Mouse (Mus musculus) mouse trophoblast stem cell (cell line): ENCODE measurements around the gene Spo11.

Source experiments
- in situ Hi-C, 2 experiments: fragments of 300-500 bp; cut with MseI, MboI; formaldehyde crosslinking; loops; 2 replicates in 1 of 2; 3 replicates in 1 of 2; pipeline ENCODE4 v1.15.1; 2025

Gene Spo11

DNA sequence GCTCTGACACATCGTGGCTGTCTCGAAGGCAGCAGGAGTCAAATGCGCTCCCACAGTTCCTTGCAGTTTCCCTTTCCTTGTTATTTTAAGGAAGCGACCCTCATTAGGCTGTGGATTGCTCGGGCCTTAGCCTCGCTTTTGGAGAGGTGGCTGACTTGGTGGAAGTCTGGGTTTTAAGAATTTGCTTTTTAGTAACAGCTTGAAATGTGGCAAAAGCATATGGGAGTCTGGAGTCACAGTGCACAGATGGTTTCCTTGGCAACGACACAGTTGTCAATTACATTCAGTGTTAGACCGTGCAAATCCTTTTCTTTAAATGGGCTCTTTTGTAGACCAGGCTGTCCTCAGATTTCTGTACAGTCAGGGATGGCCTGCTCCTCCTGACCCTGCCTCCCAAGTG, 23.4 kb downstream of the Spo11 start:
- in situ Hi-C loops: no loop called here

GRCm38 (mm10) chr2:173003737-173004136, 26.2 kb downstream of the Spo11 start:
- in situ Hi-C loops: no loop called here

GRCm38 (mm10) chr2:173010220-173010717, 32.8 kb downstream of the Spo11 start:
- in situ Hi-C loops: no loop called here

DNA sequence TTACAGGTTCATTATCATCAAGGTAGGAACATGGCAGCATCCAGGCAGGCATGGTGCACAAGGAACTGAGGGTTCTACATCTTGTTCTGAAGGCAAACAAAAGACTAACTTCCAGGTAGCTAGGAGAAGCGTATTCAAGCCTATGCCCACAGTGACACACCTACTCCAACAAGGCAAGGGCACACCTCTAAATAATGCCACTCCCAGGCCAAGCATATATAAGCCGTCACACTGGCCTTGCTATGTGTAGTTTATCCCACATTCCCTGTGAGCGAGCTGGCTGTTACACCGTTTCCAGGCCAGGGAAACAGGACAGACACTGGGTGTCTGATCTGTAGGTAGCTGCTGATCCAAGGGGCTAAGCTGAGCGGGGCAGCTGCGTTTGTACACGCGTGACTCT, 33.9 kb downstream of the Spo11 start:
- in situ Hi-C loops: no loop called here

- in situ Hi-C loops: no loop called here
These were observed 37.3 kb downstream of the Spo11 start for GRCm38 (mm10) chr2:173014741-173015287.

DNA sequence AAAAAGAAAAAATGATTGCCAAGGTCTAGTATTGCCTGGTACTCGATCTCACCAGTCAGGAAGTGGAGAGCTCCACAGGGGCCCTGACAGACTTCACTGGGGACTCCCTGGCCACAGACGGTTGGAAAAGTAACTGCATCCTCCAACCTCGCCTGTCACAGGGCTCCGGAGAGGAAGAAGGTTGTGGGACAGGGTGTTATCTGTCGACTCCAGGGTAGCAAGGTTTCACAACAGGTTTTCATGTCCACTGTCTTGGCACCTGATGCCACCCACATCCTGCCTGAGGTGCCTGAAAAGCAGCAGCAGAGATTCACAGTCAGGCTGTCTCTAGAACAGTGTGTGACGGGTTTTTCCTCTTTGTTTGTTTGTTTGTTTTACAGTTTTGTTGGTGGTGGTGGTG, 40.4 kb downstream of the Spo11 start:
- in situ Hi-C loops: no loop called here

DNA sequence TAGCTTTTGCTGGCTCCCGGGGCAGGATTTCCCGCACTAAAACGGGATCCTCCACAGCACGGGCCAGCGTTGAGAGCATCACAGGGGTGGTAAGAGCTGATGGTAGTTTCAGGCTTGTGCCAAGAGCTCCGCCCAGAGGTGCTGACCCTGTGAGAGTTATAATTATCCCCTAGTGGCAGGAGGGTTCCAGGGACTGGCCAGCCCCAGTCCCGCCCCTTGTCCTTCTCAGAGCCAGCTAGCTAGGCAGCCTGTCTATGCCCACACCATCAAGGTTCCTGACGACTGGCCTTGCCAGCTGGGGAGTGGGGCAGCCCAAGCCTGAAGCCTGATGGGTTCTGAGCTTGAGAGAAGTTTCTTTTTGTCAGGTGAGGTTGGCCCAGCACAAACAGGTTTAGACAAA, 41.1 kb downstream of the Spo11 start:
- in situ Hi-C loops: no loop called here

DNA sequence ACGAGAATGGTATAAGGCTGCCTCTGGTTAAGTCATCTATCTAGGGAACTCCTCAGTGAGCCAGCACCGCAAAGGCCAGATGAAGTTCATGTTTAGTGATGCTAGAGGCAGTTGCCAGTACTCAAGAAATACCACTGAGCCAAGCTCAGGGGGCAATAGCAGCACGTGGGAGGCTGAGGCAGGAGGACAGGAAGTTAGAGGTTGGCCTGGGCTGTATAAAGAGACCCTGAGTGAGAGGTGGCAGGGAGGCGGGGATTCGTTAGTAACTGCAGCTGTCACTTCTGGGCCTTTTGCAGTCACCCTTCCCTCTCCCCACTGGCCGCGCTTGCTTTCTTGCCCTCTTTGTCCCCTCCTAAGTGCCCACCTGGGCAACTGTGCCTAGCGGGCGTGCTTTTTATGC, 41.8 kb downstream of the Spo11 start:
- in situ Hi-C loops: no loop called here

- in situ Hi-C loops: no loop called here
These were observed 42.3 kb downstream of the Spo11 start for GRCm38 (mm10) chr2:173019790-173020189.

DNA sequence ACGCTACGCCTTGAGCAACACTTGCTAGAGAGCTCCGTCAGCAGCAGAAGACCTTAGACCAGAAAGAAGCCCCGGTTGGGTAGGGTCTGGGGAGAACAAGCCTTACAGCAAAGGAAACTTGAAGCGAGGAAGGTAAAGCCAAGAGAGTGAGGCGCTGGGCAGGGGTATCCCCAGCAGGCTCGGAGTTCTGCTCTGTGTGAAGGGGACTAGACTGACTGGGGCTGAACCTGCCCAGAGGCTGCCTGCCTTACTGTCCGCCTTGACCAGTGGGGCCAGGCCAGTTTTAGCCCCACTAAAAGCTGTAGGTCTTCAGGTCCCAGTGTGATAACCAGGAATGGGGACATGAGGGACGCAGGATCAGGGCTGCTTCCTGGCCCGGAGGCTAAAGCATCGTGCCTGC, 42.9 kb downstream of the Spo11 start, which contains the start of gene Rbm38:
Gene Rbm38 (plus strand): TSS at position 69 of the 400 bp plus-strand sequence.
- in situ Hi-C loops: no loop called here

- in situ Hi-C loops: no loop called here
These were observed 44.1 kb downstream of the Spo11 start for GRCm38 (mm10) chr2:173021633-173022055.

DNA sequence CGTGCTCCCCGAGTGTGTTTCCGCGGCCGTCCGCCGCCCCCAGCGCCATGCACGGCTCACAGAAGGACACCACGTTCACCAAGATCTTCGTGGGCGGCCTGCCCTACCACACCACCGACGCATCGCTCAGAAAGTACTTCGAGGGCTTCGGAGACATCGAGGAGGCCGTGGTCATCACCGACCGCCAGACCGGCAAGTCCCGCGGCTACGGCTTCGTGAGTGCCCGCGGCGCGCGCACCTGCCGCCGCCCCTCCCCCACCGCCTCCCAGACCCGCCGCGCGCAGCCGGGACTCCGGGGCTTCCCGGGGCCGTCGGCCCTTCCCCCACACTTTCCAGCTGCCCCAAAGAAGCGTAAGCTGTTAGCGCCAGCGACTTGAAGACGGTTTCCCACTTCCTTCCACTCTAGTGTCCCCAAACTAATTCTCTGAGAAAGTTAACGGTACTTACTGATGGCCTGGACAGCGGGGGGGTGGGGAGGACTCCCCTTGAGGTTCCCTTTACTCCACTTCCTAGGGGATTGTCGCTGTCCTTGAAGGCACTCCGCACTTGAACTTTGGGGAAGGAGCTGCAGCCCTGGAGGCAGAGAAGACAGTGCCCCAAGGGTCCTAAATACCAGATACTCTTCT, 44.7 kb downstream of the Spo11 start:
- in situ Hi-C loops: no loop called here

- in situ Hi-C loops: no loop called here
These were observed 45.3 kb downstream of the Spo11 start for GRCm38 (mm10) chr2:173022813-173023212.

GRCm38 (mm10) chr2:173023371-173023851, 45.9 kb downstream of the Spo11 start:
- in situ Hi-C loops: no loop called here

GRCm38 (mm10) chr2:173023966-173024365, 46.5 kb downstream of the Spo11 start:
- in situ Hi-C loops: no loop called here

GRCm38 (mm10) chr2:173024392-173024791, 46.9 kb downstream of the Spo11 start:
- in situ Hi-C loops: no loop called here

DNA sequence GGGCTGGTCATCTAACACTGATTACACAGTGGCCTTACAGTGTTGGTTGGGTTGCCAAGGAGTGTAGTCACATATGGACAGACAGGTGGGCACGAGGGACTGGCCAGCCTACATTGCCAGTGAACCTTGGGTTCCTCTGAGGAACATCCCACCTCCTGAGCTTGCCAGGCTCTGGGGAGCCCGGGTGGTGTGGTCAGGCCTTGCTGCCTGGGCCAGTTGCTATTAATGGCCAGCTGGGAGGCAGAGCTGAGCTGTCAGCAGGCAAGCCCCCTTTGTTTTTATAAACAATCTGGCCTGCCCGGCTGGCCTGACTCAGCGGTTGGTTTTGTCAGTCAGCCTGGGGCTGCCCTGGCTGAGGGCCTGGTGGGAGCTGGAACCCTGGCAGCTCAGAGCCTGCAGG, 47.4 kb downstream of the Spo11 start:
- in situ Hi-C loops: no loop called here

DNA sequence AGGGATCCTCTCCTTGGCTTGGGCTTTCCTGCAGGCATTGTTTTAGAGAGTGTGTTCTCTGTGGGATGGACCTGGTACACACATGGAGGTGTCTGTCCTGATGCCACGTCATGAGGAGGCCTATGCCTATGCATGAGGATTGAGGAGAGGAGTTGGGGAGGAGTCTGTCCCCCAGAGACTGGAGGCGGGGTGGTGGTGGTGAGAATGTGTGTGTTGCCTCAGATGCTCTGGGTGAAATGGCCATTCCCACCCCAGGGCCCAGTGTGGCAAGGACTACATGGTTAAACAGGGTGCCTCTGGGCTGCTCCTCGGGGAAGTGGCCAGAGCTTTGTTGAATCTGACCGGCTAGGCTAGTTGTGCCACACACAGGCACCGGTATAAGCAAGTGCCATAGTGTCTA, 48.8 kb downstream of the Spo11 start:
- in situ Hi-C loops: no loop called here

DNA sequence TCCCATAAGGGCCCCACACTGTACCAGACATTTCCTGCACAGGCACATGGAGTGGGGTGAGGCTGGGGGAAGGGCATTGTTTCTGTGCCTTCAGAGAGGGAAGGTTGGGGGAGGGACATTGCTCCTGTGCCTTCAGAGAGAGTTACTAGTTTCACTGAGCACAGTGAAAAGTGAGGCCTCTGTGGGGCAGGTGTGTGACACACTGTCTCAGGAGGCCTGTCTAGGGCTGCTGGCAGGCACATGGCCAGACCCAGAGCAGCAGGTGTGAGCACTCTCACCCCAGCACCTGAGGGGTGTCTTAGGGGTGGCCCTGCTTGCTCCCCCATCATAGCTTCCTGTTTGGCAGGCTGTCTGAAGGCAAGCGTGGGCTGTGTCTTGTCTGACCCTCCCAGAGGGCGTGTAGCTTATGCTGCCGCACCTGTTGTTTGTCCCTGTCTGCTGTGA, 49.2 kb downstream of the Spo11 start:
- in situ Hi-C loops: no loop called here

- in situ Hi-C loops: no loop called here
These were observed 49.8 kb downstream of the Spo11 start for GRCm38 (mm10) chr2:173027169-173027823.

DNA sequence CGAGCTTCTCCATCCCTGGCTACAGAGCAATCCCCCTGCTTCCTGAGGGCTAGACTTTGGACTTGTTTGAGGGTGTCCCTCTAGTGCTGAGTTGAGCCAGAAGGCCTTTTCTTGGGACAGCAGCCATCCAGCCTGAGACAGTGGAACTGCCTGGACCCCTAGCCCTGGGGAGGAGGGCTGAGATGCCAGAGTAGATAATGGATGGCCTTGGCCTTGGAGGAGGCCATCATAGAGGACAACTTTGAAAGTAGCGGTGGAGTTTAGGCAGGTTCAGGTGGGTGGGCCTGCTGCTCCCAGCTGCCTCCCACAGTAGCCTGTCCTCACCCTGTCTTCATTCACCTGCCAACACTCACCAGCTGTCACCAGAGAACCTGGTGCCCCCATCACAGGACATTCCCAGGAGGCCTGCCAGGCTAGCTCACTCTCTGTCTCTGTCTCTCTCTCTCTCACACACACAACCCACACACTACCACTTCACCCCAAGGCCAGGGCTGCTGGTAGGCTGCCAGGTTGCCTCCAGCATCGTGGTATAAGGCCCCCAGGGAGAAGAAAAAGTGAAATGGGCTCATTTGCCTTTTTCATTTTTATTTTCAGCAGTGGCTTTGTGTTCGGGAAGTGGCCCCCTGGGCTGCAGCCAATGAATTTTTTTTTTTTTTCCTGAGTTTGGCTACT, 50.5 kb downstream of the Spo11 start:
- in situ Hi-C loops: no loop called here

GRCm38 (mm10) chr2:173028508-173029031, 51.1 kb downstream of the Spo11 start:
- in situ Hi-C loops: no loop called here
